In the genomic region with DNA sequence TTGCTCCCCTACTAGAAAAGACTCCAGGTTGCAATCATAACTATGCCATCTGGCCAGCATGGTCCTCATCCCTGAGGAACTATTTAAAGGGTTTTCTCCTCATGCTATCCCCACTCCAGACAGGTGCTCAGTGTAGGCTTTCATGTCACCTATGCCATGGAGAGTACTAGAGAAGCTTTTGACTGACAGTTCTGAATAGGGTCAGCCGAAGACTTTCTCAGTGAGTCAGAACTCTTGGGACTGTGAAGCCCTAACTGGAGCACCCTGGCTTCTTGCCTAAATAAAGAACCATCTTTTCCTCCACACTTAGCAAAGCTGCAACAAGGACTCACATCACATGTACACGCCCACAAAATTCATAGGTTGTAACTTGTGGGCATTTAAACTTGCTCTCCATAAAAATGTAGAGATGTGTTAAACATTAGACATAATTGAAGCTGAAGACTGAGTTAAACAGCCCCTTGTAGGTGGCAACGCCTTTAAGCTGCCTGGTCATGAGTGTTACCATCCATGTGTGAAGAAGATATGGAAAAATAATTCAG, we compare ENCODE assay signal across 23 mouse cellular contexts. TPM values are rescaled to one million over a fixed set of nuclear protein-coding genes. Genes with fewer than 3 reads are reported as not detected.
"Had no signal": no experiment of that assay in that cellular context is flagged by ENCODE, and none has a peak within 500 bp of the region (broad histone marks: within the 10 kb centered on the region; RNA-seq: fewer than 3 reads in every experiment).

No protein-coding gene starts in this region.

- H3K36me3 ChIP-seq: kidney, embryonic 15.5 days; liver, embryonic 13.5 days; midbrain, embryonic 10.5 days had no signal

- H3K9me3 ChIP-seq: kidney, embryonic 15.5 days; liver, embryonic 13.5 days; midbrain, embryonic 10.5 days had no signal

- H3K4me2 ChIP-seq: kidney, embryonic 15.5 days; liver, embryonic 13.5 days had no signal

- H3K27me3 ChIP-seq: kidney, embryonic 15.5 days; liver, embryonic 13.5 days; megakaryocyte, embryonic 14.5 days had no signal

- H3K4me1 ChIP-seq: kidney, embryonic 15.5 days; liver, embryonic 13.5 days; megakaryocyte, embryonic 14.5 days; midbrain, embryonic 10.5 days had no signal

- DNase-seq: kidney, adult 11 months; kidney, adult 8-10 months; kidney, postnatal 10 days; kidney, postnatal 36 days; liver, embryonic 13.5 days; lung, postnatal 14 days; midbrain, embryonic 14.5 days; thymus, adult 18-20 months; thymus, postnatal 36 days had no signal

- H3K4me3 ChIP-seq: kidney, embryonic 15.5 days; liver, embryonic 13.5 days; megakaryocyte, embryonic 14.5 days; midbrain, embryonic 10.5 days had no signal

- H3K9ac ChIP-seq: kidney, embryonic 15.5 days; liver, embryonic 13.5 days had no signal

- H3K27ac ChIP-seq: kidney, embryonic 15.5 days; liver, embryonic 13.5 days; midbrain, embryonic 10.5 days had no signal

RNA-seq across cellular contexts. Expression of a gene that starts 24.3 kb away (rescaled TPM):
- total RNA-seq: liver, adult 2 months had no signal
- polyA plus RNA-seq: liver, adult 2 months; spleen, adult 2 months had no signal

RNA-seq across cellular contexts. Expression of a gene that starts 26.3 kb away (rescaled TPM):
- total RNA-seq: liver, adult 2 months; midbrain, postnatal 0 days had no signal
- polyA plus RNA-seq: limb, embryonic 11.5 days; limb, embryonic 14.5 days; liver, adult 2 months; liver, embryonic 13.5 days; liver, embryonic 16.5 days; neural tube, embryonic 11.5 days; small intestine, adult 2 months; spleen, adult 2 months; stomach, embryonic 16.5 days; testis, adult 2 months; urinary bladder, adult 2 months had no signal
